Mouse (Mus musculus): ENCODE data around the gene Tas1r1. TPM values are rescaled to one million over a fixed set of nuclear protein-coding genes. Genes with fewer than 3 reads are reported as not detected.

The Tas1r1 gene
- polyA plus RNA-seq, 1 experiment from 2014 or later: 0.59 TPM

- WGBS: under 1% methylated on average over 14 of the region's 14 CpGs
- no peaks in the 10 kb centered on the region for H3K9me3 ChIP-seq (ENCODE audit: control insufficient read depth, low read length)
- peak; percentile 3; the same call in 1 of the 2 replicates for ATAC-seq (ENCODE audit: low read depth)
These were observed 30.2 kb downstream of the Tas1r1 start for GRCm38 (mm10) chr4:152008148-152008500.

GRCm38 (mm10) chr4:152007481-152008147 lies 30.8 kb downstream of the Tas1r1 start:
- Histone ChIP-seq H3K36me3 (ENCODE audit: control insufficient read depth, insufficient read depth, low read length) (peaks cover 2% of the 10 kb centered on the region; the same call in 1 of the 2 replicates), H3K4me3 (ENCODE audit: low read length) (peak overlapping the region; percentile 79), H3K27me3 (ENCODE audit: control insufficient read depth, insufficient read depth, low read depth, low read length) (no peaks in the 10 kb centered on the region), H3K27ac (ENCODE audit: low read length) (peak overlapping the region; percentile 96), H3K9ac (ENCODE audit: low read length) (peak overlapping the region; percentile 71), H3K4me2 (ENCODE audit: low read depth, low read length) (peak overlapping the region; percentile 95), H3K4me1 (replicated peaks; ENCODE audit: control insufficient read depth, insufficient read depth, low read length) (peaks cover 36% of the 10 kb centered on the region), H3K9me3 (ENCODE audit: control insufficient read depth, low read length) (no peaks in the 10 kb centered on the region)
- WGBS: 6% methylated on average over 8 of the region's 8 CpGs
- ATAC-seq (ENCODE audit: low read depth): no peak

More at GRCm38 (mm10) chr4:152008148-152008500, 30.2 kb downstream of the Tas1r1 start:
- Histone ChIP-seq H3K36me3 (ENCODE audit: control insufficient read depth, insufficient read depth, low read length) (peaks cover 2% of the 10 kb centered on the region; the same call in 1 of the 2 replicates), H3K4me2 (ENCODE audit: low read depth, low read length) (peak overlapping the region; percentile 95), H3K4me3 (ENCODE audit: low read length) (peak overlapping the region; percentile 79), H3K4me1 (replicated peaks; ENCODE audit: control insufficient read depth, insufficient read depth, low read length) (peaks cover 36% of the 10 kb centered on the region), H3K9ac (ENCODE audit: low read length) (peak overlapping the region; percentile 71), H3K27ac (ENCODE audit: low read length) (peak overlapping the region; percentile 96), H3K27me3 (ENCODE audit: control insufficient read depth, insufficient read depth, low read depth, low read length) (no peaks in the 10 kb centered on the region)

- Histone ChIP-seq H3K36me3 (ENCODE audit: control insufficient read depth, insufficient read depth, low read length) (no peaks in the 10 kb centered on the region), H3K9ac (ENCODE audit: low read length) (no peak overlapping the region), H3K4me2 (ENCODE audit: low read depth, low read length) (no peak overlapping the region), H3K4me1 (replicated peaks; ENCODE audit: control insufficient read depth, insufficient read depth, low read length) (peaks cover 30% of the 10 kb centered on the region), H3K27ac (ENCODE audit: low read length) (no peak overlapping the region; the same call in 1 of the 2 replicates), H3K9me3 (ENCODE audit: control insufficient read depth, low read length) (no peaks in the 10 kb centered on the region), H3K4me3 (ENCODE audit: low read length) (no peak overlapping the region), H3K27me3 (ENCODE audit: control insufficient read depth, insufficient read depth, low read depth, low read length) (no peaks in the 10 kb centered on the region)
- 41% methylated on average over 3 of the region's 3 CpGs for WGBS
- ATAC-seq (ENCODE audit: low read depth): no peak
These were observed 31.6 kb downstream of the Tas1r1 start for GRCm38 (mm10) chr4:152006812-152007211.

GRCm38 (mm10) chr4:152006137-152006536 lies 32.2 kb downstream of the Tas1r1 start:
- no peaks in the 10 kb centered on the region for H3K27me3 ChIP-seq (ENCODE audit: control insufficient read depth, insufficient read depth, low read depth, low read length)
- no peak for ATAC-seq (ENCODE audit: low read depth)
- H3K9me3 ChIP-seq (ENCODE audit: control insufficient read depth, low read length): no peaks in the 10 kb centered on the region
- no peak overlapping the region for H3K9ac ChIP-seq (ENCODE audit: low read length)
- no peaks in the 10 kb centered on the region for H3K36me3 ChIP-seq (ENCODE audit: control insufficient read depth, insufficient read depth, low read length)
- no peak overlapping the region for H3K4me3 ChIP-seq (ENCODE audit: low read length)
- H3K27ac ChIP-seq (ENCODE audit: low read length): no peak overlapping the region
- no peak overlapping the region for H3K4me2 ChIP-seq (ENCODE audit: low read depth, low read length)
- 76% methylated on average over 6 of the region's 6 CpGs for WGBS
- H3K4me1 ChIP-seq (replicated peaks; ENCODE audit: control insufficient read depth, insufficient read depth, low read length): peaks cover 24% of the 10 kb centered on the region

GRCm38 (mm10) chr4:152002063-152002462 lies 36.3 kb downstream of the Tas1r1 start:
- no peaks in the 10 kb centered on the region for H3K27me3 ChIP-seq (ENCODE audit: control insufficient read depth, insufficient read depth, low read depth, low read length)
- H3K4me1 ChIP-seq (replicated peaks; ENCODE audit: control insufficient read depth, insufficient read depth, low read length): peaks cover 5% of the 10 kb centered on the region
- no peak overlapping the region for H3K4me2 ChIP-seq (ENCODE audit: low read depth, low read length)
- H3K9me3 ChIP-seq (ENCODE audit: control insufficient read depth, low read length): no peaks in the 10 kb centered on the region
- no peak overlapping the region for H3K9ac ChIP-seq (ENCODE audit: low read length)
- H3K36me3 ChIP-seq (ENCODE audit: control insufficient read depth, insufficient read depth, low read length): no peaks in the 10 kb centered on the region
- H3K4me3 ChIP-seq (ENCODE audit: low read length): no peak overlapping the region
- 72% methylated on average over 3 of the region's 3 CpGs for WGBS
- no peak for ATAC-seq (ENCODE audit: low read depth)
- peak overlapping the region; percentile 33; the same call in 1 of the 2 replicates for H3K27ac ChIP-seq (ENCODE audit: low read length)

GRCm38 (mm10) chr4:152001335-152001734 lies 37.0 kb downstream of the Tas1r1 start:
- H3K36me3 ChIP-seq (ENCODE audit: control insufficient read depth, insufficient read depth, low read length): no peaks in the 10 kb centered on the region
- ATAC-seq (ENCODE audit: low read depth): no peak
- H3K4me1 ChIP-seq (replicated peaks; ENCODE audit: control insufficient read depth, insufficient read depth, low read length): peaks cover 3% of the 10 kb centered on the region; the same call in 1 of the 2 replicates
- H3K4me3 ChIP-seq (ENCODE audit: low read length): no peak overlapping the region
- 67% methylated on average over 4 of the region's 4 CpGs for WGBS
- no peak overlapping the region for H3K9ac ChIP-seq (ENCODE audit: low read length)
- no peak overlapping the region for H3K4me2 ChIP-seq (ENCODE audit: low read depth, low read length)
- no peaks in the 10 kb centered on the region for H3K27me3 ChIP-seq (ENCODE audit: control insufficient read depth, insufficient read depth, low read depth, low read length)
- peak overlapping the region; percentile 33; the same call in 1 of the 2 replicates for H3K27ac ChIP-seq (ENCODE audit: low read length)
- no peaks in the 10 kb centered on the region for H3K9me3 ChIP-seq (ENCODE audit: control insufficient read depth, low read length)

GRCm38 (mm10) chr4:152000906-152001305 lies 37.5 kb downstream of the Tas1r1 start:
- H3K9me3 ChIP-seq (ENCODE audit: control insufficient read depth, low read length): no peaks in the 10 kb centered on the region
- H3K27me3 ChIP-seq (ENCODE audit: control insufficient read depth, insufficient read depth, low read depth, low read length): no peaks in the 10 kb centered on the region
- H3K36me3 ChIP-seq (ENCODE audit: control insufficient read depth, insufficient read depth, low read length): no peaks in the 10 kb centered on the region
- no peak overlapping the region for H3K9ac ChIP-seq (ENCODE audit: low read length)
- H3K4me2 ChIP-seq (ENCODE audit: low read depth, low read length): no peak overlapping the region
- 16% methylated on average over 4 of the region's 4 CpGs for WGBS
- H3K4me1 ChIP-seq (replicated peaks; ENCODE audit: control insufficient read depth, insufficient read depth, low read length): peaks cover 3% of the 10 kb centered on the region; the same call in 1 of the 2 replicates
- H3K27ac ChIP-seq (ENCODE audit: low read length): no peak overlapping the region; the same call in 1 of the 2 replicates
- no peak for ATAC-seq (ENCODE audit: low read depth)
- H3K4me3 ChIP-seq (ENCODE audit: low read length): no peak overlapping the region

- WGBS: 47% methylated on average over 3 of the region's 3 CpGs
- H3K4me3 ChIP-seq (ENCODE audit: low read length): no peak overlapping the region
- no peak overlapping the region for H3K9ac ChIP-seq (ENCODE audit: low read length)
- no peak for ATAC-seq (ENCODE audit: low read depth)
- H3K9me3 ChIP-seq (ENCODE audit: control insufficient read depth, low read length): no peaks in the 10 kb centered on the region
- H3K36me3 ChIP-seq (ENCODE audit: control insufficient read depth, insufficient read depth, low read length): no peaks in the 10 kb centered on the region
- no peak overlapping the region for H3K27ac ChIP-seq (ENCODE audit: low read length)
- H3K4me2 ChIP-seq (ENCODE audit: low read depth, low read length): no peak overlapping the region
- no peaks in the 10 kb centered on the region for H3K27me3 ChIP-seq (ENCODE audit: control insufficient read depth, insufficient read depth, low read depth, low read length)
- H3K4me1 ChIP-seq (replicated peaks; ENCODE audit: control insufficient read depth, insufficient read depth, low read length): peaks cover 5% of the 10 kb centered on the region; the same call in 1 of the 2 replicates
These were observed 38.9 kb downstream of the Tas1r1 start for GRCm38 (mm10) chr4:151999481-151999880.

- Histone ChIP-seq H3K27me3 (ENCODE audit: control insufficient read depth, insufficient read depth, low read depth, low read length) (no peaks in the 10 kb centered on the region), H3K4me3 (ENCODE audit: low read length) (no peak overlapping the region), H3K27ac (ENCODE audit: low read length) (no peak overlapping the region), H3K4me1 (replicated peaks; ENCODE audit: control insufficient read depth, insufficient read depth, low read length) (peaks cover 20% of the 10 kb centered on the region), H3K9ac (ENCODE audit: low read length) (no peak overlapping the region), H3K4me2 (ENCODE audit: low read depth, low read length) (peak overlapping the region; percentile 68; the same call in 1 of the 2 replicates), H3K36me3 (ENCODE audit: control insufficient read depth, insufficient read depth, low read length) (peaks cover under 1% of the 10 kb centered on the region; the same call in 1 of the 2 replicates), H3K9me3 (ENCODE audit: control insufficient read depth, low read length) (no peaks in the 10 kb centered on the region)
- ATAC-seq (ENCODE audit: low read depth): no peak
- 70% methylated on average over 3 of the region's 3 CpGs for WGBS
These were observed 40.7 kb downstream of the Tas1r1 start for GRCm38 (mm10) chr4:151997701-151998100.

All from lung, embryonic 16.5 days (tissue).